Mouse (Mus musculus) lung, postnatal 0 days (tissue): ENCODE data around the gene Vgll2. TPM values are rescaled to one million over a fixed set of nuclear protein-coding genes. Genes with fewer than 3 reads are reported as not detected.

Experiments used
- ATAC-seq: fragments of 200-750 bp; cut with Nextera tagmentation; 2 replicates; pipeline ENCODE4 v1.8.0; 2017; ENCODE audit warnings: moderate library complexity
- DNase-seq: peaks from one replicate; pipeline ENCODE4 v3.0.0-alpha.2; 2016; ENCODE audit warnings: low spot score
- H3K27ac ChIP-seq: fragments of 300-500 bp; sonication (generic); 2 replicates; pipeline ENCODE4 v1.5.1; 2014; ENCODE audit warnings: antibody characterized with exemption, mild to moderate bottlenecking, low read length, mixed read lengths
- H3K27me3 ChIP-seq: fragments of 300-500 bp; sonication (generic); replicated peaks from 2 replicates; pipeline ENCODE4 v1.6.1; 2014; ENCODE audit warnings: low read length, mixed read lengths; ENCODE audit not compliant: insufficient read depth
- H3K36me3 ChIP-seq: fragments of 300-500 bp; sonication (generic); 2 replicates; pipeline ENCODE4 v1.6.1; 2014; ENCODE audit warnings: low read length, mixed read lengths; ENCODE audit not compliant: insufficient read depth
- H3K4me1 ChIP-seq: fragments of 300-500 bp; sonication (generic); 2 replicates; pipeline ENCODE4 v1.6.1; 2014; ENCODE audit warnings: antibody characterized with exemption, low read depth, low read length, mixed read lengths; ENCODE audit not compliant: insufficient read depth
- H3K4me2 ChIP-seq: fragments of 300-500 bp; sonication (generic); replicated peaks from 2 replicates; pipeline ENCODE4 v1.6.1; 2014; ENCODE audit warnings: low read depth, mild to moderate bottlenecking, low read length, moderate library complexity, mixed read lengths
- H3K4me3 ChIP-seq: fragments of 300-500 bp; sonication (generic); 2 replicates; pipeline ENCODE4 v1.5.1; 2014; ENCODE audit warnings: low read depth, low read length
- H3K9ac ChIP-seq: fragments of 300-500 bp; sonication (generic); replicated peaks from 2 replicates; pipeline ENCODE4 v1.6.1; 2014; ENCODE audit warnings: low read depth, mild to moderate bottlenecking
- H3K9me3 ChIP-seq: fragments of 300-500 bp; sonication (generic); 2 replicates; pipeline ENCODE4 v1.6.1; 2016; ENCODE audit warnings: low read length, mixed read lengths
- CTCF ChIP-seq: IDR thresholded peaks from 2 replicates; pipeline ENCODE4 v1.5.1; 2016; ENCODE audit warnings: antibody characterized with exemption, mild to moderate bottlenecking
- EP300 ChIP-seq: IDR thresholded peaks from 2 replicates; pipeline ENCODE4 v1.6.1; 2016; ENCODE audit warnings: antibody characterized with exemption, mild to moderate bottlenecking, control low read depth
- WGBS: fragments of 180-500 bp; shearing (Covaris S2); extraction: QIAGEN DNeasy Blood & Tissue Kit; methylation state at CpG from one replicate; pipeline ENCODE4 v1.1.7; 2014; 5-methylcytosine and 5-hydroxymethylcytosine counted together
- polyA plus RNA-seq: library from polyadenylated mRNA; unstranded; fragments of >200 nt; fragmentation: Nextera tagmentation; extraction: Ambion mirVana; gene quantifications from 2 replicates; pipeline ENCODE4 v1.2.1, GENCODE M21; 2015

The Vgll2 gene
- polyA plus RNA-seq, 1 experiment from 2014 or later = not detected

DNA sequence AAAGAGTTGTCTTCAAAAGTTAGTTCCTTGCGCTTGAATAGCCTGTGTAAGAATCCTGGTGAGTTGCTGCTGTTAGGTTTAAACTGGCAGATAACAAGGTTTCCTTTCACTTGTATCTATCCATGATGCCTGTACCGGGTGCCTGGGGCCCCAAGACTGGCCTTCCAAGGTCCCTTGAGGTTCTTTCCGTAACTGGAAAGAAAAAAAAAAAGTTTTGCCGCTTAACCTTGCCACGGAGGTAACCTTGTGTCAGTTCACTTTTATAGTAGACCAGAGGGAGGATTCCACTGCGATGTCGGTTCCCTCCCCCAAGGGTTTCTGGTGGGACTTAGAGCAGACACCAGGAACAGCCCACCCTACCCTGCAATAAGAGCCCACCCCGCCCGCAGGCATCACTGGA is 1.1 kb upstream of the Vgll2 start:
- Histone ChIP-seq H3K9me3 (no peaks in the 10 kb centered on the region), H3K4me3 (no peak overlapping the region), H3K36me3 (no peaks in the 10 kb centered on the region), H3K27ac (no peak overlapping the region), H3K9ac (no peak overlapping the region), H3K4me2 (no peak overlapping the region), H3K4me1 (0 out of 2 replicates have a peak, but pooled peaks cover 5% of the 10 kb centered on the region), H3K27me3 (peaks cover 56% of the 10 kb centered on the region)
- TF ChIP-seq EP300 (no peak), CTCF (no peak)
- 4% methylated on average over 9 of the region's 9 CpGs for WGBS
- DNase-seq = no peak
- no peak for ATAC-seq

DNA sequence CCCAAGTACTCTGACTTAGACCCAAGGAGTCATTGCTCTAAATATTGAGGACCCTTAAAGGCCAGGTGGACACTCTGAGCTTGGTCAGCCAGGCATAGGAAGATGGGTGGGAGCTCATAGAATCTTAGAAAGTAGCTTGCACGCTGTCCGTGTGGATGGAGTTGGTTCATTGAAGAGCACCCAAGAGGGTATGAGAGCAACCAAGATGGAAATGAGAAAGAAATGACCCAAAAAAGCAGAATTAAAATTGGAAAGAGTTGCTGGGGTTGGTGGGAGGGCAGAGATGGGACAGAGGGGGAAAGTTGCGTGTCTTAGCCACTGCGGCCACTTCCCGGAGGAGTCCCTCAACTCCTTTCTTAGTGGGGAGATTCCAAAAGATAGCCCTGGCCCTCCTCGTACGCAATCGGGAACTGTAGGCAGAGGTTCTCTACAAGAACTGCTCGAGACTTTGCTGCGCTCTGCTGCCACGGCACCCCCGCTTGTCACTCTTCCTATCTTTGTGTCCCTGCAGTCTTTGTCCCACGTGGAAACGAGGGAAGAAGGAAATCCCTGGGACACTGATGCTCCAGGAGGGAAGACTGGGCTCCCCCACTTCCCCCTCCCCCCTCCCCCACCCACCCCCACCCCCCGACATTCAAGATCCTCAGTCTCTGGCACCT is 437 bp upstream of the Vgll2 start:
- DNase-seq = no peak
- H3K4me2 ChIP-seq = peak overlapping the region; percentile 59
- no peak for TF ChIP-seq CTCF
- TF ChIP-seq EP300 = no peak
- H3K27me3 ChIP-seq = peaks cover 59% of the 10 kb centered on the region
- H3K36me3 ChIP-seq = no peaks in the 10 kb centered on the region
- no peaks in the 10 kb centered on the region for H3K9me3 ChIP-seq
- H3K4me1 ChIP-seq = 0 out of 2 replicates have a peak, but pooled peaks cover 5% of the 10 kb centered on the region
- no peak for ATAC-seq
- WGBS = 2% methylated on average over 13 of the region's 15 CpGs
- peak overlapping the region; percentile 34; the same call in 1 of the 2 replicates for H3K4me3 ChIP-seq
- no peak overlapping the region for H3K9ac ChIP-seq
- no peak overlapping the region for H3K27ac ChIP-seq

DNA sequence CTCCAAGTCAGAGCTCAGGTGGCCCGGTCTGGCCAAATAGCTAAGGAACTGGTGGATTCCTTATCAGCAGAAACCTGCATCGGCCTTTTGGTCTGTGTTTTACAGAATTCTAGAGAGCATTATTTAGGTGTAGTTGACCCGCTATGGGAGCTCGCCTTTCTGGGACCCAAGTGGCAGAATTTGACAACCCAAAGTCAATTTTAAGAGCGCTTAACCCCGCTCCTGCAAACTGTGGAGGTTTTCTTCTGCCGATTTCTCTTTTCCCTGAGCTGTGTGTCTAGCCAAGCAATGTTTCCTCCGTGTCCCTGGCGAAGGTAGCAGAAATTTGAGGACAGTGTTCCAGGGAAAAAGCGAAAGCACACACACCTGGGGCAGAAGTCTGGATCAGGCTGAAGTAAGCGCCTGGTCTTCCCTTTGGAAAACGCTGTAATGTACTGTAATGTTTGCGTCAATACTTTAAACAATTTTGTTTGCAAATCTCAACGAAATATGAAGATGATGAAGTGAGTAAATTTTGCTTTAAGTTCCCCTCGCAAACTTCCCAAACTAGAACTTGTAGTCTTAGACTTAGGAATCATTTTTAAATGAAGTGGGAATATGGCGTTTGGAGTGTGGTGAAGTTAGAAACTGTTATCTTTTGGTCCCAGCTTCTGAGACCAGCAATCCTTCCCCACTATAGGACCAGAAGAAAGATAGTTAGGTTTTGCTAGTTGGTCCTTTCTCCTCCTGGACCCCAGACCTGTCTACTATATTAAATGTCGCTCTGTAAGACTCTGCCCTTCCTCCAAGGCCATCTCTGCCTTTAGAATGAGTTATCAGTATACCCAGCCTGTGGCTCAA is 1.1 kb downstream of the Vgll2 start:
- no peak for ATAC-seq
- Histone ChIP-seq H3K4me3 (peak overlapping the region; percentile 34), H3K9ac (no peak overlapping the region), H3K36me3 (no peaks in the 10 kb centered on the region), H3K9me3 (no peaks in the 10 kb centered on the region), H3K27me3 (peaks cover 73% of the 10 kb centered on the region), H3K27ac (no peak overlapping the region), H3K4me2 (0 out of 2 replicates have a peak overlapping the region, but pooled peaks have one; percentile 59), H3K4me1 (0 out of 2 replicates have a peak, but pooled peaks cover 5% of the 10 kb centered on the region)
- WGBS = 5% methylated on average over 17 of the region's 17 CpGs
- TF ChIP-seq EP300 = no peak
- TF ChIP-seq CTCF = no peak
- DNase-seq = no peak

DNA sequence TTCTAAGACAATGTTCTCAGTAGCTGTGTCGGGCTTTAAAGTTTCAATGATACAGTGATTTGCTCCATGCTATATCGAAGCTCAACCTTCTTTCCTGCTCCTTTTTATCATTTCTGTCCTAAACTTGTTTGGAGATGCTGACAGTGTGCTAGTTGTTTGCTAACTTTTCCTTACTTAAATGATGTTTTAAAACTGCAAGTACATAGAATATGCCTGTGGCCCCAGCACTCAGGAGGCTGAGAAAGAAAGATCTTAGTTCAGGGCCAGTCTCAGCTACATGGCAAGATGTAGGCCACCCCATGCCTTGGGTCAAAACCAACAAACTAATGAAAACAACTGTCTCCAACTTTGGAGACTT is 1.7 kb downstream of the Vgll2 start:
- DNase-seq (no peak), ATAC-seq (no peak)
- TF ChIP-seq EP300 (no peak), CTCF (no peak)
- Histone ChIP-seq H3K4me3 (no peak overlapping the region), H3K4me1 (0 out of 2 replicates have a peak, but pooled peaks cover 5% of the 10 kb centered on the region), H3K4me2 (no peak overlapping the region), H3K9me3 (no peaks in the 10 kb centered on the region), H3K36me3 (no peaks in the 10 kb centered on the region), H3K9ac (no peak overlapping the region), H3K27me3 (peaks cover 73% of the 10 kb centered on the region), H3K27ac (no peak overlapping the region)
- WGBS = 6% methylated on average over 2 of the region's 2 CpGs

DNA sequence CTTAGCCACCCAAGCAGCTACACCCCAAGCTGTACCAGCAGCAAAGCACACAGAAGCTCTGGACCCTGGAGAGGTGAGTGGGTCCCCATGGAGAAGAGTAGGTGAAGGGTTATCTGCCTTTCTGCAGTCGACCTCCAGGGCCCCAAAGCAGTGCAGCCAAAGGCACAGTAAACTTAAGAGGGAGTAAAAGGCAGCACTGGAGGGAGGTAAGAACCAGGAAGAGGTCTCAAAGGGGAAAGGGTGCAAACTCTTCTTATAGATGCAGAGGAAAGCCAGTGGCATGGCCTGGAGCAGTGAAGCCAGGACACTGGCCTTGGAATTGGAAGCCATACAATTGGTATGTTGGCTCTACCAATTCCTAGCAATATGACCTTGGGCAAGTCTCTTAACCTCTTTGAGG is 3.0 kb downstream of the Vgll2 start:
- Histone ChIP-seq H3K36me3 (no peaks in the 10 kb centered on the region), H3K9ac (no peak overlapping the region), H3K27me3 (peaks cover 67% of the 10 kb centered on the region), H3K4me3 (no peak overlapping the region), H3K4me2 (no peak overlapping the region), H3K27ac (no peak overlapping the region), H3K9me3 (no peaks in the 10 kb centered on the region), H3K4me1 (0 out of 2 replicates have a peak, but pooled peaks cover 5% of the 10 kb centered on the region)
- ATAC-seq (no peak), DNase-seq (no peak)
- TF ChIP-seq CTCF = no peak
- 0% methylated on average over 1 of the region's 1 CpGs for WGBS

DNA sequence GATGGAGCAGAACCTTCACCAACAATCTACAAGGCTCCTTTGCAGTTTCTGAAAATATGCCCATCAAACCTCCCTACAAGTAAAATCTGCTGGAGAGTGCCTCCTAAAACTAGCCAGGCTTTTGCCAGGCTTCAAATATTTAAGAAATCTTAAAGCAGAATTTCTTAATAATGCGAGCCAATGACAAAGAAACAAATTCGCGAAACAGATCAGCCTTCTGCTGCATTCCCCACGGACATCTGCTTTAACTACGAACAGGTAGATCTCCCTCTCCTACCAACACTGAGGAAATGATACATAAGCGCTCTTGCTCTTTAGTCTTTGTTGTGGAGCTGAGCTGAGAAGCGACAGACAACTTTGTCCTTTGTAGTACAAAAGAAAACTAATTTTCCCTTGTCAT is 3.5 kb downstream of the Vgll2 start:
- Histone ChIP-seq H3K27ac (no peak overlapping the region), H3K9me3 (no peaks in the 10 kb centered on the region), H3K4me2 (no peak overlapping the region), H3K4me3 (no peak overlapping the region), H3K27me3 (peaks cover 62% of the 10 kb centered on the region), H3K4me1 (0 out of 2 replicates have a peak, but pooled peaks cover 5% of the 10 kb centered on the region), H3K36me3 (no peaks in the 10 kb centered on the region), H3K9ac (no peak overlapping the region)
- ATAC-seq = no peak
- TF ChIP-seq CTCF (no peak), EP300 (no peak)
- WGBS = 17% methylated on average over 7 of the region's 7 CpGs
- no peak for DNase-seq
